Mouse (Mus musculus) midbrain, embryonic 13.5 days (tissue): ENCODE measurements around the gene St3gal4. TPM values are rescaled to one million over a fixed set of nuclear protein-coding genes. Genes with fewer than 3 reads are reported as not detected.

ENCODE experiments used
- ATAC-seq: fragments of 200-750 bp; cut with Nextera tagmentation; 2 replicates; pipeline ENCODE4 v1.8.0; 2017; ENCODE audit warnings: mild to moderate bottlenecking, moderate TSS enrichment, moderate library complexity
- H3K27ac ChIP-seq: fragments of 300-500 bp; sonication (generic); 2 replicates; pipeline ENCODE4 v1.5.1; 2015; ENCODE audit warnings: inconsistent platforms, mild to moderate bottlenecking, moderate library complexity
- H3K27me3 ChIP-seq: fragments of 300-500 bp; sonication (generic); 2 replicates; pipeline ENCODE4 v1.6.1; 2015; ENCODE audit warnings: mild to moderate bottlenecking, inconsistent platforms
- H3K36me3 ChIP-seq: fragments of 300-500 bp; sonication (generic); 2 replicates; pipeline ENCODE4 v1.6.1; 2015; ENCODE audit warnings: mild to moderate bottlenecking, inconsistent platforms
- H3K4me1 ChIP-seq: fragments of 300-500 bp; sonication (generic); replicated peaks from 2 replicates; pipeline ENCODE4 v1.6.1; 2015; ENCODE audit warnings: inconsistent platforms
- H3K4me2 ChIP-seq: fragments of 300-500 bp; sonication (generic); replicated peaks from 2 replicates; pipeline ENCODE4 v1.6.1; 2015; ENCODE audit warnings: moderate library complexity, mild to moderate bottlenecking, inconsistent platforms
- H3K4me3 ChIP-seq: fragments of 300-500 bp; sonication (generic); replicated peaks from 2 replicates; pipeline ENCODE4 v1.5.1; 2015; ENCODE audit warnings: mild to moderate bottlenecking, inconsistent platforms
- H3K9ac ChIP-seq: fragments of 300-500 bp; sonication (generic); replicated peaks from 2 replicates; pipeline ENCODE4 v1.6.1; 2015; ENCODE audit warnings: mild to moderate bottlenecking, inconsistent platforms
- H3K9me3 ChIP-seq: fragments of 300-500 bp; sonication (generic); 2 replicates; pipeline ENCODE4 v1.6.1; 2016; ENCODE audit warnings: mild to moderate bottlenecking, inconsistent platforms
- WGBS: fragments of 180-500 bp; shearing (Covaris S2); methylation state at CpG from one replicate; pipeline ENCODE4 v1.1.7; 2015; 5-methylcytosine and 5-hydroxymethylcytosine counted together
- polyA plus RNA-seq: library from polyadenylated mRNA; unstranded; fragments of >200 nt; fragmentation: Nextera tagmentation; extraction: Ambion mirVana; gene quantifications from 2 replicates; pipeline ENCODE4 v1.2.1, GENCODE M21; 2015

The St3gal4 gene
- polyA plus RNA-seq: 7.8 and 8.3 TPM in 2 replicates

DNA sequence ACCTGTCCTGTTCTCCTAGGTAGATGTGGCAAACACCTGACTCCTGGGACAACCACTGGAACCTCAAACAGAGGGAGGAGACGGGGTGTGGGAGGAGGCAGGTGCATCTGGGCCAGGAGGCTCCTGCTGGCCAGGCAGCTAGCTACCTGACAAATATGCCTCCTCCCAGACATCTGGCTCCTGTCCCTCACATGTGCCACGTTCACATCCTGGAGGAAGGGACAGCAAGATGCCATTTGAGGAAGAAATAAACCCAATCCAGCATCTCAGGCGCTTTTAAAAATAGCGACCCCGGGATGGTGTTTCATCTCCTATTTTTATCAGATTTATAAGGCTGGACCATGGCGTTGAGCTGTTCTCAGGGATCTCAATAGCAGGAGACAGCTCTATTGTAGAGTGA is at the start of gene St3gal4:
Gene St3gal4, minus strand, starts transcription at position 101 of the 400 bp plus-strand sequence.
- H3K4me1 ChIP-seq: peaks cover 16% of the 10 kb centered on the region
- no peak within 1 kb of the TSS for H3K4me3 ChIP-seq
- H3K9ac ChIP-seq: no peak within 1 kb of the TSS
- no peaks in the 10 kb centered on the region for H3K9me3 ChIP-seq
- H3K36me3 ChIP-seq: 0 out of 2 replicates have a peak, but pooled peaks cover 2% of the 10 kb centered on the region
- 80% methylated on average over 6 of the region's 6 CpGs for WGBS
- ATAC-seq: no peak
- H3K4me2 ChIP-seq: no peak within 1 kb of the TSS
- H3K27me3 ChIP-seq: no peaks in the 10 kb centered on the region
- H3K27ac ChIP-seq: no peak within 1 kb of the TSS

DNA sequence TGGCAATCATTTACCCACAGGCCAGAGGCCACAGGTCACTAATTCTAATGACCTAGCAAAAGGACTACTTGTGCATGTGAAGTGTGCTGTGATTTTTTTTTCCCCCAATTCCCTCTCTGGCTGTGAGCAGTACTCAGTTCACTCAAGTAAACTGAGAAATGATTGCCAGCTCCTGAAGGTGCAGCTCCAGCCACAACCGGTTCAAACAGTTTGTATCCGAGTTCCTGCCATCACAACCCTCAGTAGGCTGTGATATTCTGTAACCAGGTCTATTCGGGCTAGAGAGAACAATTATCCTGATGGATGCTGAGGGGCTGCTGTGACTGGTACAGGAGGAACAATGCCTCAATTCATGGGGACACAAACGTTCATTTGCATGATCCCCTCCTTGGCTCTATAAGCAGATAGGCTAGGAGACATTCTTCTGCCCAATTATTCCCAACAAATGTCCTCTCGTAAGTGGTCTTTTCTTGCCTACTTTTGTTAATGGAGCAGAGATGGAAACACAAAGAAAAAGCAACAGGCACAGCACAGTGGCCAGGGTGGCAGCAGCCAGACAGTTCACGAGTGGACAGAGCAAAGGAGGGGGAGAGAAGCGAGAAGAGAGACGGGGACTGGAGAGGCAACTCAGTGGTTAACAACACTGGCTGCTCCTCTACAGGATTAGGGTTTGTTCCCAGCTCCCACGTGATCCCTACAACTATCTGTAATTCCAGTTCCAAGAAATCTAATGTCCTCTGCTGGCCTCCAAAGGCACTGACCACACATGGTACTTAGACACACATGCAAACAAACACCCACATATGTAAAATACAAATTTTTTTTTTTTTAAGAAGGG is 47.9 kb upstream of the St3gal4 start:
- no peaks in the 10 kb centered on the region for H3K9me3 ChIP-seq
- H3K9ac ChIP-seq: no peak overlapping the region
- H3K27me3 ChIP-seq: no peaks in the 10 kb centered on the region
- WGBS: 14% methylated on average over 9 of the region's 9 CpGs
- peak; percentile 77 for ATAC-seq
- H3K27ac ChIP-seq: peak overlapping the region; percentile 52; the same call in 1 of the 2 replicates
- H3K4me3 ChIP-seq: no peak overlapping the region
- H3K4me2 ChIP-seq: no peak overlapping the region; the same call in 1 of the 2 replicates
- H3K4me1 ChIP-seq: peaks cover 19% of the 10 kb centered on the region
- peaks cover 26% of the 10 kb centered on the region for H3K36me3 ChIP-seq

DNA sequence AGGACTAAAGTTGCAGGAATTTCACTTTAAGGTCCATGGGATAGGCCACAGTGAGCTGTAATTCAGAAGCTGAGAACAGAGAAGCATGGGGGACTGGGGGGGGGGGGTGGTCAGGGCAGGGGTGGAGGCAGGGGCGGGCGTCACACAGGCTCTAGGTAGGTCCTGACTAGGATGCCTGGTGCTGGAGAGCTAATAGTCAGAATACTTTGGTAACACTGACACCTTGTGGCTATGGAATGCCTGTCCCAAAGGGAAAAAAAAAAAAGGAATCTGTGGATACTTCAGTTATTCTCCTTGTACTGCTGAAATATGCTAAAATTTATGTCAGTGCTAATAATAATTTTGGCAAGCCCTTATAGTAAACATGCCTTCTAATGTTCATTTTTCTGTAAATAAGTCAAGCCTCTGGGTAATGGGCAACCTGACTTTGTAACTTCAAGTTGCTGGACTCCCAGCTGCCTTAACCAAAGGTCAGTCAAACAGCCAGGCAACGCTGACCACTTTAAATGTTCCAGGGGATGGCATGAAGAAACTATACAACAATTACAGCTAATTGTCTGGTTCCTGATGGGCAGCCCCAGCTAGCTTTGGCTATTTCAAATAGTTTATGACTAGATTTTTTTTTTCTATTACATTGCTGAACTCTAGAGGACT is 47.2 kb upstream of the St3gal4 start:
- 0 out of 2 replicates have a peak overlapping the region, but pooled peaks have one; percentile 39 for H3K27ac ChIP-seq
- ATAC-seq: peak; percentile 72

DNA sequence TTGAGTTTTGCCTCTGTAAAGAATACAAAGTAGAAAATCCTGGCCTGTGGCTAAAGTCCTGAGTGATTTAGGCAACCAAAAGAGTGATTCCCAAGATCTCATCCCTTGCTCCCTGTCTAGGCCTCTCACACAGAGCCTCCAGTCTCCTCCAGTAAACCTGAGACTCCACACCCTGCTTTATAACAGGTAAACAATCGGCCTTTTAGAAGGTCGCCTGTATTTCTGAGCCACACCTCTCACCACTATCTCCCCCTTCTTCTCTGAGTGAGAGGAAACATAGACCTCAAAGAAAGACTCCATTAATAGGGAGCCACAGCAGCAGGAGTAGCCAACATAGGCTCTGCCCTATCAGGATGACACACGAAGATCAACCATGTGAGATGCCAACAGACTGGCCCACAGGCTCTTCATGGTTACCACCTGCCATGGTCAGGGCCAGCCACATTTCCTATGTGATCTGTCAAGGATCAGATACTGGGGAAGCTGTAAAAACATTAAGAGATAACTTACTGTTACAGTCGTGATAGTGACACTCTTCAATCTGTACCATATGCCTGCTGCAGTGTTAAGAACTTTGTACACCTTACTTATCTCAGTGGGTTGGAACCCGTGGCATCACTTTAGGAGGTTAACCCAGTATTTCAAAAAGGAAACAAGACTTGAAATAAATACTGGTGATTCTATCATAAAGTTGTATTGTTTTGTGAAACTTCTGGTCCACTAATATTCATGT is 45.2 kb upstream of the St3gal4 start:
- no peak overlapping the region for H3K4me2 ChIP-seq
- no peak for ATAC-seq
- peaks cover 19% of the 10 kb centered on the region for H3K4me1 ChIP-seq
- peaks cover 10% of the 10 kb centered on the region; the same call in 1 of the 2 replicates for H3K36me3 ChIP-seq
- no peaks in the 10 kb centered on the region for H3K27me3 ChIP-seq
- no peak overlapping the region for H3K4me3 ChIP-seq
- H3K9ac ChIP-seq: no peak overlapping the region
- H3K9me3 ChIP-seq: no peaks in the 10 kb centered on the region
- 88% methylated on average over 5 of the region's 5 CpGs for WGBS
- no peak overlapping the region for H3K27ac ChIP-seq

More for the DNA sequence above, 47.2 kb upstream of the St3gal4 start:
- Histone ChIP-seq H3K9ac (no peak overlapping the region), H3K27me3 (no peaks in the 10 kb centered on the region), H3K4me1 (peaks cover 19% of the 10 kb centered on the region), H3K36me3 (peaks cover 26% of the 10 kb centered on the region), H3K9me3 (no peaks in the 10 kb centered on the region), H3K4me2 (no peak overlapping the region), H3K4me3 (no peak overlapping the region)
- 25% methylated on average over 3 of the region's 3 CpGs for WGBS

DNA sequence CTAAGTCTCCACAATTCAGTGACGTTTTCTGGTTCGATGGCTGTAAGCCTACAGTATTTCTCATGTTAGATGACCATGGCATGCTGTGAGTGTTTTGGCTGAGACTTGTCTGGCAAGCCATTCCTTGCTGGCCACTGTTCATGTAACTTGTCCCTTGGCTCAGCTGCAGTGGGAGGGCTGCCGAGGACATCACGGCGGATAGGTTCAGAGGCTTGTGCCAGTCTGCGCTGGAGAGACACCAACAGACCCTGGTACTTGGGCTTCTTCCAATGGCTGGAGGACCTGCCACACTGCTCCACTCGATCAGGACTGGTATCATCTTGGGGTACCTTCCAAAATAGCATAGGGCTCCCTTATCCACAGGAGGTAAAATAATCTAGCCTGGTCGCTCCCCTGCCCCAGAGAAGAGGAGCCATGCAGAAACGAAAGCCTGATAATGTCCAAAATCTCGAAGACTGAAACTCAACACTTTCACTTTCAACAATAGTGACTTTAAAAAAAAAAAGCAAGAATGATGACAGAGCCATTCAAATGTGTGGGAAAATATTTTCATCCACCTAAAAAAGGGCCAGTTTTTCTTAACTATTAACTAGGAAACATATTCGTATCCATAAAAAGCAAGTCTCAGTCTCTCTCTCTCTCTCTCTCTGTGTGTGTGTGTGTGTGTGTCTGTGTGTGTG is 44.1 kb upstream of the St3gal4 start:
- H3K9ac ChIP-seq: no peak overlapping the region
- no peak for ATAC-seq
- H3K4me3 ChIP-seq: no peak overlapping the region
- no peak overlapping the region for H3K4me2 ChIP-seq
- H3K4me1 ChIP-seq: peaks cover 18% of the 10 kb centered on the region
- WGBS: 92% methylated on average over 11 of the region's 11 CpGs
- H3K27me3 ChIP-seq: no peaks in the 10 kb centered on the region
- H3K27ac ChIP-seq: no peak overlapping the region
- no peaks in the 10 kb centered on the region for H3K9me3 ChIP-seq
- H3K36me3 ChIP-seq: 0 out of 2 replicates have a peak, but pooled peaks cover 6% of the 10 kb centered on the region

DNA sequence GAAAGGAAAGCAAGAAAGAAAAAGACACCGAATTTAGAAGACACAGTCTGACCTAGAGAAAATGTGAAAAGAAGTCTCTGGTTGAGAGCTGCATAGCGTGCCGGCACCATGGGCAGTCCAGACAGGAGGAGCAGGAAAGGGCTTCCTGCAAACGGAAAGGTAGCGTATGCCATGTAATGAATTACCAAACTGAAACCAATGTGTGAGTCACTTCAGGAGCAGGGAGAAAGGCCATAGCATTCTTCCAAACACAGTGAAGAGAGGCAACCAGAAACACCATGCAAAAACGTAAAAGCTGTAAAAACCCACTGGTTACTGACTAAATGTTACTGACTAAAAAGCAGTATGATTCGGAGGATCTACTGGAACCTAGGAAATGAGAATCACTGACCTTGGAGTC is 42.7 kb upstream of the St3gal4 start:
- no peak for ATAC-seq
- Histone ChIP-seq H3K9ac (no peak overlapping the region), H3K27me3 (no peaks in the 10 kb centered on the region), H3K27ac (no peak overlapping the region), H3K9me3 (no peaks in the 10 kb centered on the region), H3K36me3 (0 out of 2 replicates have a peak, but pooled peaks cover 6% of the 10 kb centered on the region), H3K4me1 (peaks cover 4% of the 10 kb centered on the region), H3K4me3 (no peak overlapping the region), H3K4me2 (no peak overlapping the region)
- WGBS: 88% methylated on average over 7 of the region's 7 CpGs

DNA sequence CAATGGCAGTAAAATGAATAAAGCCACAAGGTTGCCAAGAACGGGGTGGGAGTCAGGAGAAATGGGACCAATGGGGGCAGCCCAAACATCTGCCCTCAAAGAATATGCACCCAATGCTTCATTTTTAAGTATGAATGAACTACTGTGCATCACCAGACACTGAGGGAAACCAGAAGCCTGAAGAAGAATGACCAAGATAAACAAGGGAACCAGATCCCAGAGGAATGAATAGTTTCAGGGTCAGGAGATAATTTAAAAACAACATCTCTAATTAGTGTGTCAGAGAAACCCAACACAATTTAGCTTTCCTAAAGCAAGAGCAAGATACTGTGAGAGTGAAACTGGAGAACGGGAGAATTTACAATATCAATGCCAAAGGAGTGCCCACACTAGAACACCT is 41.6 kb upstream of the St3gal4 start:
- ATAC-seq: no peak
- no peak overlapping the region for H3K27ac ChIP-seq
- H3K9ac ChIP-seq: no peak overlapping the region; the same call in 1 of the 2 replicates
- H3K27me3 ChIP-seq: no peaks in the 10 kb centered on the region
- no peak overlapping the region for H3K4me2 ChIP-seq
- H3K4me1 ChIP-seq: no peaks in the 10 kb centered on the region
- H3K36me3 ChIP-seq: peaks cover 6% of the 10 kb centered on the region
- no peak overlapping the region for H3K4me3 ChIP-seq
- H3K9me3 ChIP-seq: no peaks in the 10 kb centered on the region
- 86% methylated on average over 2 of the region's 2 CpGs for WGBS

DNA sequence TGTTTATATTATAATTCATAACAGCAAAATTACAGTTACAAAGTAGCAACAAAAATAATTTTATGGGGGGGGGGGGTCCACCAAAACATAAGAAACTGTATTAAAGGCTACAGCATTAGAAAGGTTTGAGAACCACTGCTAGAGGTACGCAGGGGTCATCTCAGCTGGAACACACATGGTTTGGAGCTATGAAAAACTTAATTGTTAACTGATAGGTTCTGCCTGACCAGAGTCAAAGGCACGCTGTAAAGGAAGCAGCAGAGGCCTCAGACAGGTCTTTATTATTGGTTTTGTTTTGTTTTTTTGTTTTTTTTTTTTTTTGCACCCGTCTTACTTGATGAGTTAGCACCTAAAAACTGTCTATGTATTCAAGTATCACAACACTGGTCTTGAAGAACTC is 39.4 kb upstream of the St3gal4 start:
- WGBS: 91% methylated on average over 3 of the region's 3 CpGs
- no peak for ATAC-seq
- Histone ChIP-seq H3K4me1 (no peaks in the 10 kb centered on the region), H3K36me3 (peaks cover 2% of the 10 kb centered on the region), H3K9ac (no peak overlapping the region), H3K4me3 (no peak overlapping the region), H3K27me3 (no peaks in the 10 kb centered on the region), H3K27ac (no peak overlapping the region), H3K9me3 (no peaks in the 10 kb centered on the region), H3K4me2 (no peak overlapping the region)

DNA sequence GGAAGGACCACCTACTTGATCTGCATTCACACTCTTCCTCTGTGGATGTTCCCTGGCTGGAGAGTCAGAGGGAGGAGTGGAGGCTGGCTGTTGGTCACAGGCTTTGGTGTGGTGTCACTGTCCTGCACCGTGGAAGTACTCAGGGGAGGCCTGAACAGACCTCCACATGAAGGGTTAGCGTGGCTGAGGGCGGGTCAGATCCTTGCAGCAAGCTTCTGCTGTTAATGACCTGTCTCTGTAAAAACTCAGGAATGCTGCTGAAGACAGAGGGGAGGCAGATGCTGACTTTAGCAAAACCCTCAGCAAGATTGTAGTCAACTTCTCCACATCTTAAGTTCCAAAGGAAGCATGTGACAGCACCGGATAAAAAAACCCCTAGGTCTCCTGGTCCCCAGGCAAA is 37.8 kb upstream of the St3gal4 start:
- Histone ChIP-seq H3K4me3 (no peak overlapping the region), H3K36me3 (no peaks in the 10 kb centered on the region; the same call in none of the 2 replicates), H3K9me3 (no peaks in the 10 kb centered on the region), H3K4me1 (no peaks in the 10 kb centered on the region), H3K27me3 (no peaks in the 10 kb centered on the region), H3K9ac (no peak overlapping the region), H3K4me2 (no peak overlapping the region), H3K27ac (no peak overlapping the region)
- WGBS: 91% methylated on average over 4 of the region's 4 CpGs
- no peak for ATAC-seq

DNA sequence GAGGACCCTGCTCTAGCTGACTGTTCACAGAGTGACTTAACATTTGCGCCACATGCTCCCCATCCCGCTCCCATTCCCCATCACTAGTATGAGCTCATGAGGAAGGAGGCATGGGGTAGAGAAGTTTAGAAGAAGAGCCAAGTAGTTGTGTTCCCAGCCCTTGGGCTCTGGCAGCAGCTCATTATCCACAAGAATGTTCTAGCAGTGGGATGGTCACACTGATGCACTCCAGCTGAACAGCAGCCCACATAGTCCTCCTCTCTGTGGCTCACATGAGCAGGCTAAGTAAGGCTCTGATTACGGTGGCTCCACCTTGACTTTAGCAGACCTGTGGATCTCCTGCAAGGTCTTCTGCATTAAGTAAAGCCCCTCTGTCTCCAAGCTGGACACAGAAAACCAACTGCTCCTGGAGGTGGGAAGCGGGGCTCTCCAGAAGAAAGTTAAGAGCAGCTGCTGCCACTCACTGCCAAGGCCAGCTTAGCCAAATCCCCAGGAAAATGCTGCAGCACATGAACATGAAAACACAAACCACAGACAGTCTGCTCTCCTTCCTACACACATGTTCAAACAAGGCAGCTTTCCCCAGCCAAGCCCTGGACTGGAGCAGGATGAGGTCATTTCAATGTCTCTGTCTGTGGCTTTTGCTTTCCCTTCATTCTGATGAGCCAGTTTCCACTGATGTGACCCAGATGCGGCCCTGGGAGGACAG is 37.1 kb upstream of the St3gal4 start:
- no peaks in the 10 kb centered on the region for H3K4me1 ChIP-seq
- H3K4me3 ChIP-seq: no peak overlapping the region
- H3K9me3 ChIP-seq: no peaks in the 10 kb centered on the region
- H3K9ac ChIP-seq: no peak overlapping the region
- no peak overlapping the region for H3K27ac ChIP-seq
- no peaks in the 10 kb centered on the region; the same call in none of the 2 replicates for H3K36me3 ChIP-seq
- ATAC-seq: no peak
- no peaks in the 10 kb centered on the region for H3K27me3 ChIP-seq
- no peak overlapping the region for H3K4me2 ChIP-seq
- 96% methylated on average over 5 of the region's 5 CpGs for WGBS

DNA sequence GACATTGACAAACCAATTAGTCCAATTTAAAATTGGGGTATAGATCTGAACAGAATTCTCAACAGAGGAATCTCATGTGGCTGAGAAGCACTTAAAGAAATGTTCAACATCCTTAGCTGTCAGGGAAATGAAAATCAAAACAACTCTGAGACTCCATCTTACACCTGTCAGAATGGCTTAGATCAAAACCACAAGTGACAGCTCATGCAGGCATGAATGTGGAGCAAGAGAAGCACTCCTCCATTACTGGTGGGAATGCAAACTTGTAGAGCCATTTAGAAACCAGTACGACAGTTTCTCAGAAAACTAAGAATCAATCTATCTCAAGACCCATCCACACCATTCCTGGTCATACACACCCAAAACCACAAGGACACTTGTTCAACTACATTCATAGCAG is 33.9 kb upstream of the St3gal4 start:
- Histone ChIP-seq H3K27ac (no peak overlapping the region), H3K9ac (no peak overlapping the region), H3K4me3 (no peak overlapping the region), H3K9me3 (no peaks in the 10 kb centered on the region), H3K27me3 (no peaks in the 10 kb centered on the region), H3K4me2 (no peak overlapping the region), H3K36me3 (no peaks in the 10 kb centered on the region; the same call in none of the 2 replicates), H3K4me1 (no peaks in the 10 kb centered on the region)
- ATAC-seq: no peak
- WGBS: 91% methylated on average over 1 of the region's 1 CpGs
